Mouse (Mus musculus): ENCODE data around the gene Srsf3.

GRCm38 (mm10) chr17:29069063-29069462 lies 36.6 kb downstream of the Srsf3 start:
- no peak for TF ChIP-seq CTCF (IDR thresholded peaks at IDR 0.05)
- no peak for TF ChIP-seq POLR2A (IDR thresholded peaks at IDR 0.05; ENCODE audit: insufficient read depth, low read depth, low read length)
- TF ChIP-seq EP300 (IDR thresholded peaks at IDR 0.05; ENCODE audit: insufficient read depth, low read depth, low read length), result no peak

All from heart, adult 2 months (tissue).